Mouse (Mus musculus) urinary bladder, postnatal 36 days (tissue): ENCODE measurements at regions not wholly inside any gene's neighbourhood (a gene's known extent, or its start where the extent isn't known, plus 50 kb on each side); places are given as distances from the start of the nearest gene placed in this dataset.

Experiments used
- DNase-seq, 2 experiments: peaks; one replicate each; pipeline ENCODE4 v3.0.0; 2022; ENCODE audit warnings: low spot score in 2 of 2, mixed read lengths in 1 of 2

DNA sequence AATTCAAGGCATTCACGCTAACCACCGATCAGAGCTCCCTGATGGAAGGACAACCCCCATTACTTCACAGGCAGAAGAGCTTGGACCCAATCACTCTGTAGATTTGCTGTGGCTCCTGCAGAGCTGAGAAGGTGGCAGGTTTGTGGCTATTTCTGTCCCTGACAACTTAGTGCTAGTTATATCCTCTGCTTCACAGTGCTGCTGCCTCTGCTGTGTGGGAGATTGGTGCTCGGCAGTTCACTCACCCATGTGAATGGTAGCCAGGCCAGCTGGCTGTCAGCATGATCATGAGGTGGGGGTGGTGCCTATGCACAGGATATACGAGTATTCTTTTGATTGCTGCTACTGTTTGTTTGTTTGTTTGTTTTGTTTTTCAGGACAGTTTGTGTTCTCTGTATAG, 113.9 kb downstream of the Gm10131 start:
- DNase-seq, result no peak

GRCm38 (mm10) chr8:33992946-33993345, 118.6 kb downstream of the Gm10131 start:
- peak; percentile 40 to 66 for DNase-seq

GRCm38 (mm10) chr8:33991917-33992875, 119.3 kb downstream of the Gm10131 start:
- DNase-seq, result no peak

GRCm38 (mm10) chr8:33991165-33991916, 120.2 kb downstream of the Gm10131 start:
- DNase-seq, result no peak

DNA sequence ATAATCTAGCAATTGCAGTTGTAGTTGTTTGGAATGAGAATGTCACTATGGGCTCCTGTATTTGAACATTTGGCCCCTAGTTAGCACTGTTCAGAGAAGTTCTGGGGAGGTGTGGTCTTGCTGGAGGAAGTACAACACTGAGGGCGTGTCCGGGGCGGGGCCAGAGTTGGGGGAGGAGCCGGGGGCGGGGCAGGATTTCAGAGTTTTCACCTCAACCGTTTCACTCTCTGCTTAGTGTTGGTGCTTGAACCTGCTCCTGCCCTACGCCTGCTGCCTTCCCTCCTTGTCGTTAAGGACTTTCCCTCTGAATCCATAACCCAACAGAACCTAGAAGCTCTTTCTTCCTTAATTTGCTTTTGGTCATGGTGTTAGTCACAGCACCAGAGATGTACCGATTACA, 121.5 kb downstream of the Gm10131 start:
- DNase-seq, result no peak

DNA sequence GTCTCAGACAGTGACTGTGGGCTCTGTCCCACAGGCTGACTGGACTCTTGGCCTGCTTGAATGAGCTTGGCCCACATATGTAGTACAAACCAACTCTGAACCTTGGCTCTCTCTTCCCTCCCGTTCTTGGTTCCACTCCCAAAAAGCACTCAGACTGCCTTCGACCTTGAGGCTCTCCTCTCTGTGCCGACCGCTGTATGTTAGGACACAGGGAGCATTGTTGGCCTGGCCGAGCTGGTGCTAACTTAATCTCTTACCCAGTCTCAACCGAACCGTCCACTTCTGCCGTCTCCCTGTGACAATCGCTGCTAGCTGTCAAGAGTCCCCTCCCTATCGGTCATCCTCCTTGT, 123.8 kb downstream of the Gm10131 start:
- no peak for DNase-seq

DNA sequence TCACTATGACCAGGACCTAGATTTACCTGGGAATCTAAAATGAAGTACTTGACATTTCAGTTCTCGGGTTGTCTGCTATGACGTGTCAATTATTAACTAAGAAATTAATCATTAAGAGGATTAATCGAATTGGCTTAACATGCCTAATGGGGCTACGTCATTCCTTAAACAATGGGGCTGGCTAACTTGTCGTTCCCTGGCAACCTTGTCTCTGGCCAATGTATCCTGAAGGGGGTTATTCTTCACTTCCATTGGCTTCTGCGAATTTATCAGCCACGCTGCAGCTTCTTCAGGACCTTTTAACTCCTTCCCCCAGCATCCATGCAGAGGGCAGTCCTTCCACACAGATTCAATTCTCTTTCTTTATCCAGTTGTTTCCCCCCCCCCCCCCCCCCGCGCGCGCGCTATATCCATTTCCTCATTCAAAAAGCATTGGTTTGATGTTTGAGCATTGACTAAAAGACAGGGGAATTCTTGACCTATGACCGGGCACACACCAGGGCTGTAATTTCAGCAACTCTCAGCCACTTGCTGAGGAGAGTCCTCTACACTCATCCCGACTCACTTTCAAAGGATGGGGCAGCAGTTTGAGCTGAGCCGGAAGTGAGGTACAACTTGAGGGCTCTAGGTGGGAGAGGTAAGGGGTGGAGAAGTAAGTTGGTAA, 124.3 kb downstream of the Gm10131 start:
- DNase-seq, result no peak

DNA sequence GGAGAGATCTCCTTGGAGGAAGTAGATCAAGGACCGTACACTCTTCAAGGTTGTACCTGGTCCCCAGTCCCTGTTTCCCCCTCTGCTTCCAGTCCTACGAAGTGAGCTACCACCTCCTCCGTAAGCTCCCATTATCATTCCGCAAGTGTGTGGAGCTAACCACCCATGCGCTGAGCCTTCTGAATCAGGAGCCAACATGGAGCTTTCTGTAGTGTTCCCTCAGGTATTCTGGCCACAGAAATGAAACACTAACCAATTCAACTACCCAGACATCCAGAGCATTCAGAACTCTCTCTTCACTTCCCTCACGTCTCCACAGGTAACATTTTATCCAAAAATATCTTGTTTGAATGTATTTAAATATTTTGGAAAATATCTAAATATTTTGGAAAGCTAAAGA, 124.9 kb downstream of the Gm10131 start:
- no peak for DNase-seq

- no peak for DNase-seq
Observed at GRCm38 (mm10) chr8:33985430-33985977, 126.0 kb downstream of the Gm10131 start.

DNA sequence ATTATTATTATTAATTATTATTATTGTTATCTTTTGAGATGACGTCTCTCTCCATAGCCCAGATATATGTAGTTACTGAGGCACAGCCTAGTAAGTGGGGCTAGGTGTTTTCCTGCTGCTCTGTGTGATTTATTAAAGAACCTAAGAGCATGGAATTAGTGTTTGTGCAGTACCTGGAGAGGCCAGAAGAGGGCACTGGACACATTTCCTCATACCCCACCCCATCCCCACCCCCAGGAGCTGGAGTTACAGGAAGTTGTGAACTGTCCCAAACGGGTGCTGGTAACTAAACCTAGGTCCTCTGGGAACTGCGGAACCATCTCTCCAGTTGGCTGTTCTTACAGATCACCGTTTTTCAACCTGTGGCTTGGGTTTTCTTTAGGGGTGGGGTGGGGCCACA, 129.9 kb downstream of the Gm10131 start:
- DNase-seq, result no peak

GRCm38 (mm10) chr8:33980999-33981398, 130.5 kb downstream of the Gm10131 start:
- no peak for DNase-seq
